Mouse (Mus musculus) G1E-ER4 (cell line): ENCODE results near the gene Ppp4r3a. TPM values are rescaled to one million over a fixed set of nuclear protein-coding genes. Genes with fewer than 3 reads are reported as not detected.

Experiments
- GATA1 ChIP-seq: IDR thresholded peaks from one replicate; pipeline ENCODE4 v1.8.0; 2012; ENCODE audit warnings: low read length, inconsistent platforms
- polyA plus RNA-seq: library from polyadenylated mRNA; stranded (reverse); fragments of >175 nt; gene quantifications from 2 replicates; pipeline ENCODE4 v1.2.3, GENCODE M21; 2012

The Ppp4r3a gene
- polyA plus RNA-seq, 1 experiment = 69.1 TPM

- TF ChIP-seq GATA1 = no peak
These were observed 43.5 kb downstream of the Ppp4r3a start for GRCm38 (mm10) chr12:101039956-101040355.

- no peak for TF ChIP-seq GATA1
These were observed 54.4 kb downstream of the Ppp4r3a start, which contains the start of gene Ccdc88c for GRCm38 (mm10) chr12:101028954-101029731. TSS of gene Ccdc88c (minus strand) at chr12:101029056.

- no peak for TF ChIP-seq GATA1
These were observed 55.1 kb downstream of the Ppp4r3a start for GRCm38 (mm10) chr12:101028247-101028953.

- TF ChIP-seq GATA1 = no peak
These were observed 55.9 kb downstream of the Ppp4r3a start for GRCm38 (mm10) chr12:101027451-101028246.

- no peak for TF ChIP-seq GATA1
These were observed 56.6 kb downstream of the Ppp4r3a start for GRCm38 (mm10) chr12:101026946-101027345.

GRCm38 (mm10) chr12:101026518-101026917 is 57.0 kb downstream of the Ppp4r3a start:
- no peak for TF ChIP-seq GATA1

- TF ChIP-seq GATA1 = no peak
These were observed 57.5 kb downstream of the Ppp4r3a start for GRCm38 (mm10) chr12:101026025-101026424.

- TF ChIP-seq GATA1 = peak; percentile 53
These were observed 58.1 kb downstream of the Ppp4r3a start for GRCm38 (mm10) chr12:101025379-101025778.

- no peak for TF ChIP-seq GATA1
These were observed 58.7 kb downstream of the Ppp4r3a start for GRCm38 (mm10) chr12:101024824-101025223.

- no peak for TF ChIP-seq GATA1
These were observed 60.4 kb downstream of the Ppp4r3a start for GRCm38 (mm10) chr12:101023143-101023542.

- no peak for TF ChIP-seq GATA1
These were observed 61.1 kb downstream of the Ppp4r3a start for GRCm38 (mm10) chr12:101022353-101022752.

- TF ChIP-seq GATA1 = no peak
These were observed 61.8 kb downstream of the Ppp4r3a start for GRCm38 (mm10) chr12:101021484-101022226.

GRCm38 (mm10) chr12:101020210-101021015 is 63.1 kb downstream of the Ppp4r3a start:
- TF ChIP-seq GATA1 = no peak

GRCm38 (mm10) chr12:101019443-101019842 is 64.1 kb downstream of the Ppp4r3a start:
- no peak for TF ChIP-seq GATA1

GRCm38 (mm10) chr12:101019031-101019430 is 64.5 kb downstream of the Ppp4r3a start:
- TF ChIP-seq GATA1 = no peak
